Mouse (Mus musculus): ENCODE results near the gene Fam227a.
A peak's percentile ranks its signal among the peaks of the same experiment; 100 is the strongest.

Gene Fam227a

GRCm38 (mm10) chr15:79658531-79659375, at the start of gene Fam227a, which contains the start of gene Cby1:
TSS of gene Fam227a (minus strand) at chr15:79658956.
TSS of gene Cby1 (plus strand) at chr15:79659199.
- DNase-seq (ENCODE audit: low read depth) = peak; percentile 79

- no peak for DNase-seq (ENCODE audit: low read depth)
Measured at GRCm38 (mm10) chr15:79708229-79708822, 49.6 kb upstream of the Fam227a start.

- no peak for DNase-seq (ENCODE audit: low read depth)
Measured at GRCm38 (mm10) chr15:79706603-79707214, 48.0 kb upstream of the Fam227a start.

DNA sequence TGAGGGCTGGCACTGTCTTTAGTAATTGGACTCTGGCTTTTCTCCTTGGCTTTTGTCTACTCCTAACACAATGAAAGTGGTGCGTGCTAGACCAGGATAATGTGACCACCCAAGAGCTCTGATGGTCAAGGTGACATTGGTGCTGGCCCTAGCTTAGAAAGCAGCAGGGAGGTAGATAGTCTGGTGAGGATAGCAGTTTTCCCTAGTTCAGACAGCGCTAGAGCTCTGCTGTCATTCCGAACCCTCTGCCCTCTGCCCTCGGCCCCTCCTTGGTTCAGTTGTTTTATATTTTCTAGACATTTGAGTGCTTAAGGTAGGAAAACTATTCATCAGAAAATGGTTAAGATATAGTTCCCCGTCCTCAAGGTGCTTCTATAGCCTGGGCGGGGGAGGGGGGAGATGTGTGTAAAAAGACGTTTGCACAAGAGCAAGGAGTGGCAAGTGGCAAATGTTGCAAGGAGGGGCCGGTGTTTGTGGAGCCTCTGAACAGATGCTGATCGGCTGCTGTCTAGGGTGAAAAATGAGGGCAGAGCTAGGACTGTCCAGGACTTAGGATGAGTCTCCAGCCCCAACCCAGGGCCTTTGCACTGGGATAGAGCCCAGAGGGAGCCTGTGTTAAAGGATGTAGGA, 38.9 kb upstream of the Fam227a start:
- no peak for DNase-seq (ENCODE audit: low read depth)

DNA sequence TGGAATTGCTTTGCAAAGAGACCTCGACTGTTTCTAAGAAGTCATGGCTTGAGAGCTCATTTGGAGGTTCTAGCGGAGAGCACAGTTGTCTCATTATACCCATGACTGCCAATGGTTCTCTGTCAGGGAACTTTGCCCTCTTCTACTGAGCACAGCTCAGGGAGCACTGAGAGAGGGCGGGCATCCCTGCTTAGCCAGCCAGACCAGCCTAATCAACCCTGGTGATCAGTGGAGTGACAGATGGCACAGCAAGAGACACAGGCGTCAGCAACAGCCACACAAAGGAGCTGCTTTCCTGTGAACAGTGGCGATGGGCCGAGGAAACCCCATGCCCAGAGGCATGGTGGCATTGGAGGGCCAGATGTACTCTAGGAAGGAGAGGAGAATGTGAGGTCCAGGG, 38.3 kb upstream of the Fam227a start:
- no peak for DNase-seq (ENCODE audit: low read depth)

GRCm38 (mm10) chr15:79696508-79696907, 37.8 kb upstream of the Fam227a start:
- no peak for DNase-seq (ENCODE audit: low read depth)

DNA sequence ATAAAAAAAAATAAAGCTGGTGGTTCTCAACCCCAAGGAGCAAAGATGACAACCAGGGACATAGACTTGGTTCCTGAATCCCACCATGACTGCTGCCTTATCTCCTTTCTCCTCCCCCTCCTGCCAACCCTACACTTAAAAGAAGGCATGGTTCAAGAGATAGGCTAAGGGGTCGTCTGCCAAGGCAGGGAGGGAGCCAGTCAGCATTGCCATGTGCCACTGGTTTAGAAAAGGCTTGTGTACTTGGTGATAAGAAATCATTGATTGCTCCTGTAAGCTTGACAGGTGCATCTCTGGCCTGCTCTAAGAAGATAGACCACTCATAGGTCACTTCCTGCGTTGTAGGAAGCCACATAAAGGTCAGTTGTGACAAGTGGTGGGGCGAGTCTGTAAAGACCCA, 36.8 kb upstream of the Fam227a start:
- no peak for DNase-seq (ENCODE audit: low read depth)

DNA sequence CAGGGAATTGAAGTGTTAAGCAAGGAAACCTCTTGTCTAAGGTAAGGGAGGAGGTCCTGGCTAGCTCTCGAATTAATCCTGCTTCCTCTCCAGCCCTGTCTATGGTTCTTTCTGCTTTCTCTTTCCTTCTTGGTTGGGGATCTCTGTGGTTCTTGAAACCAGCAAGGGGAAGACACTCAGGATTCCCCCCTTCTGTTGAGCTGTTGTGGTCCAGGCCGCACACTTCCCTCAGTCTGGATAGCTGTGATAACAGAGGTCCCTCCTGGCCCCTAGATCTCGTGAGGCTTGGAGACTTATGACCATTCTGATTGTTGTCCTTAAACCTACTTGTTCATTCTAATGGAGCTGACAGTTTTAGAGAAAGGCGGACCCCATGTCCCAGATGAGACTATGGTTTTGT, 35.8 kb upstream of the Fam227a start:
- DNase-seq (ENCODE audit: low read depth) = no peak

DNA sequence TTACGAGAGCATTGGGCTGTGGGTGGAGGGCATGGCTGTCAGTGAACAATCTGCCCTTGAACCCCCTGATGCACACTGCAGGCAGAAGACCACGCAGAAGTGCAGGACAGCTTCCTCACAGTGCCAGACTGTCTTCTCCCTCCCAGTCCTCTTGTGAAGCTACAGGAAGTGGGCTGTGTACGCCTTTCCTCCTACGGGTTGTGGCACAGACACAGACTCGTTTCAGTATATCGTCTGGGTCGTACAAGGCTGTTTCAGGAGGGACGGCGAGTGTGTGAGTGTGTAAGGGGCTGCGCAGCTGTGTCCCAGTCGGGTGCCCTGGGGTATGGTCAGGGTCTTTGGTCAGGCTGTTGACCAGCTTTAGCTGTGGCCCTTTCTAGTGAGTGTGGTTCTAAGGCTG, 35.0 kb upstream of the Fam227a start:
- DNase-seq (ENCODE audit: low read depth) = no peak

- DNase-seq (ENCODE audit: low read depth) = no peak
Measured at GRCm38 (mm10) chr15:79692334-79692733, 33.6 kb upstream of the Fam227a start.

DNA sequence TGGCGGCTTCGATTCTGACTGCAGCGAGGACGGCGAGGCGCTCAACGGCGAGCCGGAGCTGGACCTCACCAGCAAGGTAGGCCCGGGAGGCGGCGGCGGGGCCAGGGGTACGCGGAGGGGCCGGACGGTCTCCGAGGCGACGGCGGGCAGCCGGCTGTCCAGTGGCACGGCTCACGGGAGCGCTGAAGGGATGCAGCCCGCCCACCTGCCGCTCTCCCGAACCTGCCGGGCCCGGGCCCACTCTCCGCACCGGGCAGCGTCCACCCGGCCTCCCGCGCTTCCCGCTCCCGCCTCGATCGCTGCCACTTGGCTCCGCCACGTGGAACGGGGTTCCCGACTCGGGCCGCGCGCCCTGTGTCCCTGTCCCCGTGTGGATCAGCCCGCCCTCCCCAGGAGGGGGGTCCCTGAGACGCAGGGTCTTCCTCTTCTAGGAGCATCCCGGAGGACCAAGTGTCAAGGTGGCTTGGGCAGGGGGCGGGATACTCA, 32.3 kb upstream of the Fam227a start:
- no peak for DNase-seq (ENCODE audit: low read depth)

- peak; percentile 100 for DNase-seq (ENCODE audit: low read depth)
Measured at GRCm38 (mm10) chr15:79690426-79691022, 31.8 kb upstream of the Fam227a start, which contains the start of gene Gtpbp1. TSS of gene Gtpbp1 (plus strand) at chr15:79690845.

- DNase-seq (ENCODE audit: low read depth) = no peak
Measured at GRCm38 (mm10) chr15:79689662-79690425, 31.1 kb upstream of the Fam227a start.

DNA sequence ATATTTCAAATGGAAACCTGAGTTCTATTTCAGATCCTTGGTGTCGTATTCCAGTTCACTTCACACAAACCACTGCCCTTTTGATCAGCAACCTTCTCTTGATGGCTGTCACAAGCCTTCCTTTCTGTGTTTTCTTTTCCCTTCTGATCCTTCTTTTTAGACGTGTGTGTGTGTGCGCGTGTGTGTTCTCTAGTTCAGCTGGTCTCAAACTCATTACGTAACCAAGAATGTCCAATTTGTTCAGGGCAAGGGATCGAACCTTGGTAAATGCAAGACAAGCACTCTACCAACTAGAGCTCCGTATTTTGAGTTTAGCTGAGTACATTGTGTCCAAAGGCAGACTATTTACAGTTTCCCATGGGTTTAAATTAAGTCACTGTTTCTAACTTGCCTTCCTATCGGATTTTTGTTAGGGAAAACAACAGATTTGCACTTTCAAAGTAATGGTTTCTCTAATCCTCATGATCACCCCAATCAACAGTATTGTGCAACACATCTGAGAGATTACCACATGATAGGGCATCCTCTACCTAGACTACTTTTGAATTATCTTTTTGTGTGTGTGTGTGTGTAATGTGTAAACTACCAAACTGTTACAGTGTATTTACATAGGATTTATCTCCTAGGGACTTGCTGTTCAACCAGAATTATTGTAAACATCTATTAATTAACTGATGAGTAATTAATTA, 29.7 kb upstream of the Fam227a start:
- DNase-seq (ENCODE audit: low read depth) = no peak

DNA sequence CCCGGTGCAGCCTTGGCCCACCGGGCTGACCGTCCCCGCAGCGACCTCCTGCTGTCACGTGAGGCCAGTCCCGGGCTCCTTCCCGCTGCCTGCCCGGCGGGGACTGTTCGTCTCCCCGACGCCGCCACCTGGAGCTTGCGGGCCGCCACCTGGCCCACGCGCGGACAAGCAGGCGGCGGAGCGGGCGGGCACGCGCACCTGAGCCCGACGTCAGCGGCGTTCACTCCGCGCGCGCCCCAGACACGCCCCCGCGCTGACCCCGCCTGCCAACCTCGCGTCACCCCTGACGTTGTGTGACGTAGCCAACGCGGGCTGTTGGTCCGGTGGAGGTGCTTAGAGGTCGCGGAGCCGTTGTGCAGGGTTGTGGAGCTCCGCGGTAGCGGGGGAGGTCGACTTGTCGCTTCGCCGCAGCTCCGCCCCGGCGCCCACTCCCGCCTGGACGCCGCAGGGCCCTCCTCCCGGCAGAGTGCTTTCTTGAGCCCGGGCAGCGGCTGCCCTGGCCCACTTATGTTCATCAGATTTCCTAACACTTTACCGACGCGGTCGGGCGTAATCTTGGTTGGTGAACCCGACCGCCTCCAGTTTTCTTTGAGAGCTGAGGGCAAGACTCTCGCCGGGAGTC, 29.0 kb upstream of the Fam227a start, which contains the start of gene Josd1:
TSS of gene Josd1 (minus strand) at position 274 of the 622 bp plus-strand sequence.
- peak; percentile 91 for DNase-seq (ENCODE audit: low read depth)

- DNase-seq (ENCODE audit: low read depth) = no peak
Measured at GRCm38 (mm10) chr15:79687175-79687574, 28.4 kb upstream of the Fam227a start.

GRCm38 (mm10) chr15:79686046-79686869, 27.5 kb upstream of the Fam227a start:
- DNase-seq (ENCODE audit: low read depth) = no peak

GRCm38 (mm10) chr15:79685141-79685641, 26.4 kb upstream of the Fam227a start:
- DNase-seq (ENCODE audit: low read depth) = no peak

DNA sequence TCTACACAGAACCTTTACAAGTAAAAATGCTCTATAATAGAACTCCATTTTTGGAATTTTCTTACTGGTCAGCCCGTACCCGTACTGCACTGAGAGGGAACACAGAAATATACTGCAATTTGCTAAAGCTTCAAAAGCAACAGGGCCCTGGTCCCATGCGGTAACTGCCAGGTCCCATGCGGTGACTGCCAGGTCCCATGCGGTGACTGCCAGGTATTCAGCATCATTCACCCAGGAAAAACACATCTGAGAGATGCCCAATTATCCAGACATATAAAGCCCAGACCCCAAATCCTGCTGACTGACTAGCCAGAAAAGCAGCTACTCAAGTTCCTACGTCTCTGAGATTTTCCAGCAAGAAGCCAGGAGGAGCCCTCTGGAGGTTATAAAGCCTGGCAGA, 25.9 kb upstream of the Fam227a start:
- no peak for DNase-seq (ENCODE audit: low read depth)

All from fibroblast of lung, adult 2 months (primary cell).